Mouse (Mus musculus) hindbrain, embryonic 14.5 days (tissue): ENCODE measurements around the gene Dthd1. TPM values are rescaled to one million over a fixed set of nuclear protein-coding genes. Genes with fewer than 3 reads are reported as not detected.

ENCODE experiments used
- polyA plus RNA-seq: library from polyadenylated mRNA; unstranded; fragments of >200 nt; fragmentation: Nextera tagmentation; extraction: Ambion mirVana; gene quantifications from 2 replicates; pipeline ENCODE4 v1.2.1, GENCODE M21; 2014

Gene Dthd1
- polyA plus RNA-seq, 1 experiment from 2014 or later: not detected

Other genes starting within 250 kb of the Dthd1 start
- gene Arap2, start 47.7 kb upstream of the Dthd1 start, polyA plus RNA-seq: 6.4 and 8.7 TPM in 2 replicates